Mouse (Mus musculus) limb, embryonic 11.5 days (tissue): ENCODE measurements at regions not wholly inside any gene's neighbourhood (a gene's known extent, or its start where the extent isn't known, plus 50 kb on each side); places are given as distances from the start of the nearest gene placed in this dataset.

Experiments used
- ATAC-seq: fragments of 200-750 bp; cut with Nextera tagmentation; 2 replicates; pipeline ENCODE4 v1.8.0; 2017; ENCODE audit warnings: low read depth; ENCODE audit not compliant: insufficient number of reproducible peaks, low FRiP score, low TSS enrichment
- DNase-seq: peaks from one replicate; pipeline ENCODE4 v3.0.0-alpha.2; 2015; ENCODE audit warnings: low spot score
- H3K27ac ChIP-seq: fragments of 300-500 bp; sonication (generic); replicated peaks from 2 replicates; pipeline ENCODE4 v1.5.1; 2014; ENCODE audit warnings: low read depth, mild to moderate bottlenecking, low read length
- H3K27me3 ChIP-seq: fragments of 300-500 bp; sonication (generic); 2 replicates; pipeline ENCODE4 v1.6.1; 2014; ENCODE audit warnings: mild to moderate bottlenecking, low read length, mixed read lengths; ENCODE audit not compliant: control insufficient read depth, insufficient read depth
- H3K36me3 ChIP-seq: fragments of 300-500 bp; sonication (generic); 2 replicates; pipeline ENCODE4 v1.6.1; 2014; ENCODE audit warnings: mild to moderate bottlenecking, low read length, moderate library complexity, mixed read lengths; ENCODE audit not compliant: control insufficient read depth, insufficient read depth
- H3K4me1 ChIP-seq: fragments of 300-500 bp; sonication (generic); 2 replicates; pipeline ENCODE4 v1.6.1; 2014; ENCODE audit warnings: low read length, mixed read lengths; ENCODE audit not compliant: control insufficient read depth, insufficient read depth
- H3K4me2 ChIP-seq: fragments of 300-500 bp; sonication (generic); 2 replicates; pipeline ENCODE4 v1.6.1; 2014; ENCODE audit warnings: low read depth, mild to moderate bottlenecking, moderate library complexity; ENCODE audit not compliant: severe bottlenecking
- H3K4me3 ChIP-seq: fragments of 300-500 bp; sonication (generic); 2 replicates; pipeline ENCODE4 v1.5.1; 2014; ENCODE audit warnings: low read depth, low read length
- H3K9ac ChIP-seq: fragments of 300-500 bp; sonication (generic); 2 replicates; pipeline ENCODE4 v1.6.1; 2014; ENCODE audit warnings: mild to moderate bottlenecking, low read length
- H3K9me3 ChIP-seq: fragments of 300-500 bp; sonication (generic); 2 replicates; pipeline ENCODE4 v1.6.1; 2016; ENCODE audit warnings: low read length; ENCODE audit not compliant: control insufficient read depth
- WGBS: fragments of 180-500 bp; shearing (Covaris S2); extraction: QIAGEN DNeasy Blood & Tissue Kit; methylation state at CpG from one replicate; pipeline ENCODE4 v1.1.7; 2014; 5-methylcytosine and 5-hydroxymethylcytosine counted together

GRCm38 (mm10) chr8:26588841-26589240 is 388.3 kb upstream of the Zfp703 start:
- WGBS: 81% methylated on average over 1 of the region's 1 CpGs
- no peak overlapping the region for H3K9ac ChIP-seq
- H3K27ac ChIP-seq: no peak overlapping the region
- no peaks in the 10 kb centered on the region for H3K9me3 ChIP-seq
- peaks cover 8% of the 10 kb centered on the region; the same call in 1 of the 2 replicates for H3K4me1 ChIP-seq
- H3K27me3 ChIP-seq: 0 out of 2 replicates have a peak, but pooled peaks cover 5% of the 10 kb centered on the region
- ATAC-seq (no peak), DNase-seq (no peak)
- H3K4me3 ChIP-seq: no peak overlapping the region
- no peak overlapping the region for H3K4me2 ChIP-seq
- no peaks in the 10 kb centered on the region for H3K36me3 ChIP-seq

- 0 out of 2 replicates have a peak, but pooled peaks have one; percentile 62 for ATAC-seq
Measured at GRCm38 (mm10) chr8:26590591-26591212, 386.4 kb upstream of the Zfp703 start.

GRCm38 (mm10) chr8:26591266-26591665 is 385.9 kb upstream of the Zfp703 start:
- 0 out of 2 replicates have a peak, but pooled peaks cover 5% of the 10 kb centered on the region for H3K27me3 ChIP-seq
- H3K4me2 ChIP-seq: no peak overlapping the region
- H3K27ac ChIP-seq: no peak overlapping the region
- WGBS: 74% methylated on average over 3 of the region's 3 CpGs
- H3K4me3 ChIP-seq: no peak overlapping the region
- DNase-seq (no peak), ATAC-seq (no peak)
- no peaks in the 10 kb centered on the region for H3K9me3 ChIP-seq
- no peak overlapping the region for H3K9ac ChIP-seq
- peaks cover 28% of the 10 kb centered on the region for H3K4me1 ChIP-seq
- no peaks in the 10 kb centered on the region for H3K36me3 ChIP-seq

More at GRCm38 (mm10) chr8:26590591-26591212, 386.4 kb upstream of the Zfp703 start:
- WGBS: 75% methylated on average over 2 of the region's 2 CpGs
- Histone ChIP-seq H3K9ac (no peak overlapping the region), H3K27me3 (0 out of 2 replicates have a peak, but pooled peaks cover 5% of the 10 kb centered on the region), H3K4me2 (no peak overlapping the region), H3K36me3 (no peaks in the 10 kb centered on the region), H3K4me1 (peaks cover 24% of the 10 kb centered on the region), H3K4me3 (no peak overlapping the region), H3K9me3 (no peaks in the 10 kb centered on the region), H3K27ac (no peak overlapping the region)
- no peak for DNase-seq

GRCm38 (mm10) chr8:26593536-26594368 is 383.4 kb upstream of the Zfp703 start:
- H3K27me3 ChIP-seq: 0 out of 2 replicates have a peak, but pooled peaks cover 3% of the 10 kb centered on the region
- H3K4me1 ChIP-seq: peaks cover 33% of the 10 kb centered on the region
- no peak overlapping the region for H3K4me2 ChIP-seq
- no peak overlapping the region for H3K4me3 ChIP-seq
- H3K9ac ChIP-seq: no peak overlapping the region
- H3K36me3 ChIP-seq: no peaks in the 10 kb centered on the region
- no peaks in the 10 kb centered on the region for H3K9me3 ChIP-seq
- 15% methylated on average over 5 of the region's 5 CpGs for WGBS
- no peak overlapping the region for H3K27ac ChIP-seq
- ATAC-seq: 0 out of 2 replicates have a peak, but pooled peaks have one; percentile 24
- peak; percentile 55 for DNase-seq

GRCm38 (mm10) chr8:26594369-26594920 is 382.7 kb upstream of the Zfp703 start:
- no peaks in the 10 kb centered on the region for H3K9me3 ChIP-seq
- no peak for ATAC-seq
- WGBS: 41% methylated on average over 11 of the region's 11 CpGs
- H3K9ac ChIP-seq: no peak overlapping the region
- 0 out of 2 replicates have a peak overlapping the region, but pooled peaks have one; percentile 21 for H3K27ac ChIP-seq
- H3K4me2 ChIP-seq: no peak overlapping the region
- H3K4me1 ChIP-seq: peaks cover 33% of the 10 kb centered on the region
- H3K36me3 ChIP-seq: no peaks in the 10 kb centered on the region
- peak; percentile 35 for DNase-seq
- 0 out of 2 replicates have a peak, but pooled peaks cover 3% of the 10 kb centered on the region for H3K27me3 ChIP-seq
- H3K4me3 ChIP-seq: no peak overlapping the region

- no peaks in the 10 kb centered on the region for H3K36me3 ChIP-seq
- ATAC-seq (no peak), DNase-seq (peak; percentile 62)
- 37% methylated on average over 13 of the region's 13 CpGs for WGBS
- no peaks in the 10 kb centered on the region for H3K9me3 ChIP-seq
- 0 out of 2 replicates have a peak, but pooled peaks cover 3% of the 10 kb centered on the region for H3K27me3 ChIP-seq
- peaks cover 33% of the 10 kb centered on the region for H3K4me1 ChIP-seq
- H3K9ac ChIP-seq: no peak overlapping the region
- peak overlapping the region; percentile 28 for H3K4me2 ChIP-seq
- H3K27ac ChIP-seq: no peak overlapping the region; the same call in 1 of the 2 replicates
- H3K4me3 ChIP-seq: no peak overlapping the region
Measured at GRCm38 (mm10) chr8:26595431-26596018, 381.6 kb upstream of the Zfp703 start.

- Histone ChIP-seq H3K4me2 (no peak overlapping the region), H3K27ac (no peak overlapping the region), H3K27me3 (0 out of 2 replicates have a peak, but pooled peaks cover 3% of the 10 kb centered on the region), H3K4me3 (no peak overlapping the region), H3K9ac (no peak overlapping the region), H3K9me3 (no peaks in the 10 kb centered on the region), H3K36me3 (no peaks in the 10 kb centered on the region), H3K4me1 (peaks cover 33% of the 10 kb centered on the region)
- ATAC-seq (no peak), DNase-seq (peak; percentile 30)
- 60% methylated on average over 7 of the region's 7 CpGs for WGBS
Measured at GRCm38 (mm10) chr8:26596665-26597362, 380.3 kb upstream of the Zfp703 start.
